Mouse (Mus musculus): ENCODE measurements around the gene Scel. TPM values are rescaled to one million over a fixed set of nuclear protein-coding genes. Genes with fewer than 3 reads are reported as not detected.

The Scel gene
- polyA plus RNA-seq, 1 experiment from 2014 or later, result 0.91 TPM

DNA sequence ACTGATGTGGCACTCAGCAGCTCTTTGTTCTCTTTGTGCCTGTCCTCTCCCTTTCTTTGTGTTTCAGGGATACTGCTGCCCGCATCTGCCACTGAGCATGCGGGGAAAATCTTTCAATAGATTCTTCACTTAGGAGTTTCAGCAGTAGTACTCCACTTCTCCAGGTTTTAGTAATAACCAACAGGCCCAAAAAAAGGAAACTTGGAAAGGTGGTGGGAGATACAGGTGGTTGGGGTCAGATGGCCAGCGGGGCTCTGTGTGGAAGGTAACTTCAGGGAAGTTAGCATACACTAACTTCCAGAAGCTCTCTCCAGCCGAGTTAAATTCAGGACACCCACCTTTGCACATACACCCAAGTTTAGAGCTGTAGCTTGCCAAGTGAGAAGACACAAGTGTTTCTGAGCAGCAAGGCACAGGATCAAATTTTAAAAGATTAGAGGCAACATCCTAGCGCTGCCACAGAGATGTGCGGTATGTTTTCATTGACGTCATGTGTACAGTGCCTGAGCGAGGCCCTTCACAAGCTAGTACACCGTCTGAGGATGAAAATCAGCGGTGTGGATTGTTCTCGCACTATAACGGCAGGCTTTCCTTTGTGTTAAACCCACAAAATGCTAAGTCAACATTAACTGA lies 135.6 kb downstream of the Scel start:
- H3K4me3 ChIP-seq (ENCODE audit: low read depth, low read length), result peak overlapping the region; percentile 6; the same call in 1 of the 2 replicates
- no peaks in the 10 kb centered on the region for H3K9me3 ChIP-seq (ENCODE audit: control insufficient read depth, low read length)
- peak overlapping the region; percentile 57; the same call in 1 of the 2 replicates for H3K27ac ChIP-seq (ENCODE audit: low read depth, low read length)
- peak overlapping the region; percentile 37 for H3K4me2 ChIP-seq (ENCODE audit: low read depth, low read length, severe bottlenecking)
- 25% methylated on average over 12 of the region's 12 CpGs for WGBS
- no peaks in the 10 kb centered on the region for H3K27me3 ChIP-seq (ENCODE audit: control insufficient read depth, insufficient read depth, low read length)
- peaks cover 7% of the 10 kb centered on the region for H3K4me1 ChIP-seq (replicated peaks; ENCODE audit: control insufficient read depth, insufficient read depth, low read length)
- ATAC-seq (replicated peaks; ENCODE audit: low FRiP score), result no peak
- DNase-seq (ENCODE audit: low spot score), result peak; percentile 62
- H3K9ac ChIP-seq (ENCODE audit: low read length), result peak overlapping the region; percentile 29
- no peaks in the 10 kb centered on the region for H3K36me3 ChIP-seq (ENCODE audit: control insufficient read depth, insufficient read depth, low read length)

- H3K27me3 ChIP-seq (ENCODE audit: control insufficient read depth, insufficient read depth, low read length), result no peaks in the 10 kb centered on the region
- H3K27ac ChIP-seq (ENCODE audit: low read depth, low read length), result no peak overlapping the region
- H3K4me2 ChIP-seq (ENCODE audit: low read depth, low read length, severe bottlenecking), result peak overlapping the region; percentile 72; the same call in 1 of the 2 replicates
- H3K9me3 ChIP-seq (ENCODE audit: control insufficient read depth, low read length), result no peaks in the 10 kb centered on the region
- H3K36me3 ChIP-seq (ENCODE audit: control insufficient read depth, insufficient read depth, low read length), result no peaks in the 10 kb centered on the region
- DNase-seq (ENCODE audit: low spot score) (no peak), ATAC-seq (replicated peaks; ENCODE audit: low FRiP score) (no peak)
- 39% methylated on average over 4 of the region's 4 CpGs for WGBS
- peaks cover 7% of the 10 kb centered on the region for H3K4me1 ChIP-seq (replicated peaks; ENCODE audit: control insufficient read depth, insufficient read depth, low read length)
- H3K9ac ChIP-seq (ENCODE audit: low read length), result peak overlapping the region; percentile 97; the same call in 1 of the 2 replicates
- peak overlapping the region; percentile 97 for H3K4me3 ChIP-seq (ENCODE audit: low read depth, low read length)
Observed at GRCm38 (mm10) chr14:103649302-103649701, 136.2 kb downstream of the Scel start.

DNA sequence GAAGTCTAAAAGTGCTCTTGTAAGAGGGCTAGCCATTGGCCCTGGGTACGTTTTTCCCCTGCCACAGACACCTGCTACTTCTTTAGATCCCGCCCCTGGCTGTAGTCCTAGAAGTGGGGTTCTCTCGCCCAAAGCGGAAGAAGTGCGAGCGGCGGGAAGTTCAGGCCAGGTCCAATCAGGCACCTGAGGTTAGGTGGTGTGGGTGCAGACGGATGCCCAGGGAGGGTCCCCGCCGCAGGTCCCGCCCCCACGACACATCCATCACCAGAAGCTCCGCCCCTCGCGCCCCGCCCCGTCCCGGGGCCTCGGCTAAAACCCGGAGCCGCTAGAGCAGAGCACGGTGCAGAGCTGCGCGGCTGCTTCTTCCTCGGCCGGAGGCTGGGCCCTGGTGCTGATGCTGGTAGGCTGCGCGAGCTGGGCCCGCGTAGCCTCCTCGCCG lies 136.8 kb downstream of the Scel start, which contains the start of gene Slain1:
Slain1 (plus strand) TSS at position 333 of the 439 bp plus-strand sequence.
- Histone ChIP-seq H3K4me1 (replicated peaks; ENCODE audit: control insufficient read depth, insufficient read depth, low read length) (peaks cover 7% of the 10 kb centered on the region), H3K27ac (ENCODE audit: low read depth, low read length) (peak within 1 kb of the TSS; percentile 96), H3K36me3 (ENCODE audit: control insufficient read depth, insufficient read depth, low read length) (no peaks in the 10 kb centered on the region), H3K9ac (ENCODE audit: low read length) (peak within 1 kb of the TSS; percentile 97), H3K4me3 (ENCODE audit: low read depth, low read length) (peak within 1 kb of the TSS; percentile 97), H3K9me3 (ENCODE audit: control insufficient read depth, low read length) (no peaks in the 10 kb centered on the region), H3K4me2 (ENCODE audit: low read depth, low read length, severe bottlenecking) (peak within 1 kb of the TSS; percentile 72), H3K27me3 (ENCODE audit: control insufficient read depth, insufficient read depth, low read length) (no peaks in the 10 kb centered on the region)
- ATAC-seq (replicated peaks; ENCODE audit: low FRiP score), result peak; percentile 96
- WGBS, result under 1% methylated on average over 32 of the region's 32 CpGs
- peak; percentile 96 for DNase-seq (ENCODE audit: low spot score)

- no peaks in the 10 kb centered on the region for H3K36me3 ChIP-seq (ENCODE audit: control insufficient read depth, insufficient read depth, low read length)
- DNase-seq (ENCODE audit: low spot score) (peak; percentile 85), ATAC-seq (replicated peaks; ENCODE audit: low FRiP score) (peak; percentile 74)
- WGBS, result under 1% methylated on average over 61 of the region's 67 CpGs
- peaks cover 7% of the 10 kb centered on the region for H3K4me1 ChIP-seq (replicated peaks; ENCODE audit: control insufficient read depth, insufficient read depth, low read length)
- peak overlapping the region; percentile 97 for H3K9ac ChIP-seq (ENCODE audit: low read length)
- H3K4me2 ChIP-seq (ENCODE audit: low read depth, low read length, severe bottlenecking), result peak overlapping the region; percentile 72
- H3K9me3 ChIP-seq (ENCODE audit: control insufficient read depth, low read length), result no peaks in the 10 kb centered on the region
- no peaks in the 10 kb centered on the region for H3K27me3 ChIP-seq (ENCODE audit: control insufficient read depth, insufficient read depth, low read length)
- peak overlapping the region; percentile 97 for H3K4me3 ChIP-seq (ENCODE audit: low read depth, low read length)
- peak overlapping the region; percentile 96 for H3K27ac ChIP-seq (ENCODE audit: low read depth, low read length)
Observed at GRCm38 (mm10) chr14:103650413-103651101, 137.4 kb downstream of the Scel start.

- WGBS, result 2% methylated on average over 11 of the region's 11 CpGs
- Histone ChIP-seq H3K4me1 (replicated peaks; ENCODE audit: control insufficient read depth, insufficient read depth, low read length) (peaks cover 7% of the 10 kb centered on the region), H3K36me3 (ENCODE audit: control insufficient read depth, insufficient read depth, low read length) (no peaks in the 10 kb centered on the region), H3K4me3 (ENCODE audit: low read depth, low read length) (peak overlapping the region; percentile 97), H3K27me3 (ENCODE audit: control insufficient read depth, insufficient read depth, low read length) (no peaks in the 10 kb centered on the region), H3K9ac (ENCODE audit: low read length) (peak overlapping the region; percentile 97), H3K4me2 (ENCODE audit: low read depth, low read length, severe bottlenecking) (peak overlapping the region; percentile 72), H3K9me3 (ENCODE audit: control insufficient read depth, low read length) (no peaks in the 10 kb centered on the region), H3K27ac (ENCODE audit: low read depth, low read length) (peak overlapping the region; percentile 96)
- ATAC-seq (replicated peaks; ENCODE audit: low FRiP score) (no peak), DNase-seq (ENCODE audit: low spot score) (no peak)
Observed at GRCm38 (mm10) chr14:103651106-103651505, 138.0 kb downstream of the Scel start.

- no peaks in the 10 kb centered on the region for H3K9me3 ChIP-seq (ENCODE audit: control insufficient read depth, low read length)
- no peaks in the 10 kb centered on the region for H3K36me3 ChIP-seq (ENCODE audit: control insufficient read depth, insufficient read depth, low read length)
- H3K27me3 ChIP-seq (ENCODE audit: control insufficient read depth, insufficient read depth, low read length), result no peaks in the 10 kb centered on the region
- no peak for ATAC-seq (replicated peaks; ENCODE audit: low FRiP score)
- peaks cover 7% of the 10 kb centered on the region for H3K4me1 ChIP-seq (replicated peaks; ENCODE audit: control insufficient read depth, insufficient read depth, low read length)
- no peak for DNase-seq (ENCODE audit: low spot score)
- H3K27ac ChIP-seq (ENCODE audit: low read depth, low read length), result no peak overlapping the region
- H3K4me3 ChIP-seq (ENCODE audit: low read depth, low read length), result peak overlapping the region; percentile 97
- peak overlapping the region; percentile 97 for H3K9ac ChIP-seq (ENCODE audit: low read length)
- WGBS, result 44% methylated on average over 2 of the region's 2 CpGs
- peak overlapping the region; percentile 72 for H3K4me2 ChIP-seq (ENCODE audit: low read depth, low read length, severe bottlenecking)
Observed at GRCm38 (mm10) chr14:103651562-103651961, 138.4 kb downstream of the Scel start.

DNA sequence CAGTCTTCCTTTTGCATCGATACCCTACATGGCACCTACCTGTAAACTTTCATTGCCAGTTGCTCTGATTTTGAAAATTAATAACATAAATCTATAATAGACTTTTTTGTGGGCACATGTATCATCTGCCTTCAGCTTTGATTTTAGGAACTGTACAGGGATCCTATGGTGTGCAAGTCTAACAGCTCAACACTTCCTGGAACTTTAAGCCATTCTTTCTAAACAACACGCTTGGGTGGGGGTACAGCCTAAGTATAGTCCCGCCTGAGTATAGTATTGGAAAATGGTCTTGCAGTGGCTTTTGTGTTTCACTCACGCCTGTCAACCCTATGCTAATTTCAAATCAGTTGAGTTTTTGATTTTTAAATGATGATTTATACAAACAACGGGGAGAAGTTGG lies 139.4 kb downstream of the Scel start:
- Histone ChIP-seq H3K9me3 (ENCODE audit: control insufficient read depth, low read length) (no peaks in the 10 kb centered on the region), H3K9ac (ENCODE audit: low read length) (no peak overlapping the region), H3K4me3 (ENCODE audit: low read depth, low read length) (no peak overlapping the region; the same call in 1 of the 2 replicates), H3K27me3 (ENCODE audit: control insufficient read depth, insufficient read depth, low read length) (no peaks in the 10 kb centered on the region), H3K4me2 (ENCODE audit: low read depth, low read length, severe bottlenecking) (0 out of 2 replicates have a peak overlapping the region, but pooled peaks have one; percentile 15), H3K27ac (ENCODE audit: low read depth, low read length) (no peak overlapping the region), H3K4me1 (replicated peaks; ENCODE audit: control insufficient read depth, insufficient read depth, low read length) (peaks cover 7% of the 10 kb centered on the region), H3K36me3 (ENCODE audit: control insufficient read depth, insufficient read depth, low read length) (no peaks in the 10 kb centered on the region; the same call in 1 of the 2 replicates)
- ATAC-seq (replicated peaks; ENCODE audit: low FRiP score), result no peak
- DNase-seq (ENCODE audit: low spot score), result no peak
- WGBS, result 82% methylated on average over 5 of the region's 5 CpGs

- no peaks in the 10 kb centered on the region for H3K9me3 ChIP-seq (ENCODE audit: control insufficient read depth, low read length)
- no peak overlapping the region for H3K4me2 ChIP-seq (ENCODE audit: low read depth, low read length, severe bottlenecking)
- no peaks in the 10 kb centered on the region for H3K27me3 ChIP-seq (ENCODE audit: control insufficient read depth, insufficient read depth, low read length)
- 82% methylated on average over 5 of the region's 5 CpGs for WGBS
- ATAC-seq (replicated peaks; ENCODE audit: low FRiP score), result no peak
- no peak overlapping the region for H3K9ac ChIP-seq (ENCODE audit: low read length)
- H3K36me3 ChIP-seq (ENCODE audit: control insufficient read depth, insufficient read depth, low read length), result no peaks in the 10 kb centered on the region; the same call in 1 of the 2 replicates
- H3K4me1 ChIP-seq (replicated peaks; ENCODE audit: control insufficient read depth, insufficient read depth, low read length), result peaks cover 5% of the 10 kb centered on the region
- no peak for DNase-seq (ENCODE audit: low spot score)
- no peak overlapping the region for H3K4me3 ChIP-seq (ENCODE audit: low read depth, low read length)
- H3K27ac ChIP-seq (ENCODE audit: low read depth, low read length), result no peak overlapping the region
Observed at GRCm38 (mm10) chr14:103653800-103654199, 140.7 kb downstream of the Scel start.

Measured in forebrain, embryonic 11.5 days (tissue).